Mouse (Mus musculus) spleen, postnatal 36 days (tissue): ENCODE measurements around the gene Ece2.

ENCODE experiments used
- DNase-seq, 2 experiments: peaks; one replicate each; pipeline ENCODE4 v3.0.0; 2022; ENCODE audit warnings: low spot score in 2 of 2, mixed read lengths in 1 of 2

Ece2 gene

DNA sequence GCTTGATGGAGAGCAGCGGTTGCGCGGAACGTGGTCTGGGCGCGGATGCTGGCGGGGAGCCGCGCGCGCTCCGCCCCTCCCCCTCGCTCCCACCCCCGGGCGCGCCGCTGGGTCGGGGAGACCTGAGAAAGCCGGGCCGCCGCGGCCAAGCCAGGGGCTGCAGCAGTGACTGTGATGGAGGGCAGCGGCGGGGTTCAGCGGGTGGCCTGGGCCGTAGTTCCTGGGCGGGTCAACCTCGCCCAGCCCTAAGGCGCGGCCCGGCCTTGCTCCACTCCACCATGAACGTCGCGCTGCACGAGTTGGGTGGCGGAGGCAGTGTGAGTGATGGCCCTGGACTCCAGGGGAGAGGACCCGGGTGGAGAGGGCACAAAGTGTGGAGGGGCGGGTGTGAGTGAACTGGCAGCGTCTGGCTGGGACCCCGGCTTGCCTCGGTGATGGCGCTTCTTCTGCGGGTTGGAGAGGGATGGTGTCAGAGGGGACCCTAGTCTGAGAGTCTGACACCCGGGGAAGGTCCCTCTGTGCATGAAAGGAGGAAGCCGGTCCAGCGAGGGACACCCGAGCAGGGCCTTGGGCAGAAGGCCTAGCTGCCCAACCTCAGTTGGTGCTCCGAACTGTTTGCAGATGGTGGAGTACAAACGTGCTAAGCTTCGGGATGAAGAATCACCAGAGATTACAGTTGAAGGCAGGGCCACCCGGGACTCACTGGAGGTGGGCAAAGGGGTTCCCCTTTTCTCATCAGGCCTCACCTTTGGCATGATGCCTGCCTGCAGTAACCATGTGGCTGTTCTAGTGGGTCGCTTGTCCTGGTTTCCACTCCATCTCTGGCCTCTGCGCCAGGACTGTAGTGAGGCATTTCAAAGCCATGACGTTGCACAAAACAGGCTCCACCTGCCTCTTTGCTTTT, at the start of gene Ece2:
Gene Ece2 (plus strand): TSS at position 98 of the 904 bp plus-strand sequence.
- no peak for DNase-seq

DNA sequence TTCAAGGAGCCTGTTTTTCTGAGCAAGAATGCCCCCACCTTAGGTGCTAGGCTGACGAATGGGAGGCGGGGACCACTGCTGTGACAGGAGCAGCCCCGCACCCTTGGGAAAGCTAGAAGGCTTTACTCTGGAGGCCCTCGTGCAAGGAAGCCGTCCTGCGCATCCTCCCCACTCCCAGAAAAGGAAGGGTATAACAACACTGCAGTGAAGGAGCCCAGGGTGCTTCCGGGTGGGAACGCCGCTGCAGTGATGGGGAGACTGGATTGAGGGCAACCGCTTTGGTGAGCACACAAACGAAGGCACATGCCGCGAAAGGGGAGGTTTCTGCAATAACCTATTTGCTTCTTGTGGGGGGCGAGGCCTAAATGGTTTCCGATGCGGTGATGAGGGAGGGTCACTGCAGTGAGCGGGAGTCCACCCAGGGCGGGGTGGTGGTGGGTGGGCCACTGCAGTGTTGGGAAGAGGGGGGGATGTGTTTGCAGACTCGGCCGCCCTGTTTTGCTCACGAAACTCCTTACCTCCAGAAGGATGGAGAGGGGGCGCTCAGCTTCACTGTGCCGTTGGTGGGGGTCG, 40.2 kb upstream of the Ece2 start, which contains the start of gene Vwa5b2:
Gene Vwa5b2 (plus strand): TSS at position 106 of the 573 bp plus-strand sequence.
- no peak for DNase-seq

DNA sequence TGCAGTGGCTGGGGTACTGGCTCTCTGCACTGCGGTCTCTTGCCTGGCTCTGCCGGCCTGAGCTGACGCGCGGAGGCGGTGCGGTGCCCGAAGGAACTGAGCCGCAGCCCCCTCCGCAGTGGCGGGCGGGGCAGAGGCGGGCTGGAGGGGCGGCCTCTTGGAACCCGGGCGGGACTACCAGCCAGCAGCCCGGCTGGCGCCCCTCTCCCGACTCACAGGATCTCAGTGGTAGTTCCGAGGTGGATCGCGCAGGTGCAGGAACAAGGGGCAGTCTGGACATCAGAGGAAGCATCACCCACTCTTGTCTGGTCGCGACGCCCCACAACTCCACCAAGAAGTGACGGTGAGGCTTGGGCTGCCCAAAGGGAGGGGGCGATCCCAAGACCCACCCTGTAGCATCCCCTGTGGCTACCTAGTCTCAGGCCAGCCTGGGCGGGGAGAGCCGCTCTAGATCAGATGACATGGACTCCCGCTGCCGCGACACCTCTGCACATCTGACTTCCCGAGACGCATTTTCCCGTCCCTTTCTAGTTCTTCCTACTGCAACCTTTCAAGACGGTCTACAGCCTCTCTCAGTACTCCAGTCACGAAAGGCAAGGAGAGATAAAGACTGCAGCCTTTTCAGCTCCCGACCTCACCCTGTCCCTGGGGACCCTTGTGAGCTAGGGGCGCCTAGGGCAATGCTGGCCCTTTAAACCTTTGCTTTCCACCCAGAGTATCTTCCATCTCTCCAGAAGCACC, 39.5 kb upstream of the Ece2 start:
- no peak for DNase-seq

DNA sequence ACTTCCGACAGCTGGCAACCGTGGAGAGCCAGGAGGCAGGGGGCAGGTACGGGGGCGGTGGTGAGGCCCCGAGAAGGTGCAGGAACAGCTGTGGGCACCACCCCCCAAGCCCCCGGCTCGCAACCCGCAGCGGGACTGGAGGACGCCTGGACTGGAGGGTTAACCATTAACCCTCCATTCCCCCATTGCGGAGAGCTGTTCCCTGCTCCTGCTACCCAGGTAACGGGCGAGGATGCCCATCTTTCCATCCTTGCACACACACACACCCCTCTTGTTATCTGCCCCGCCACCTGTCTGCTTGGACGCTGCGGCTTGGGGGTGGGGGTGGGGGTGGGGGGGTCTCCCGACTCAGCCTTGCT, 39.0 kb upstream of the Ece2 start:
- no peak for DNase-seq

DNA sequence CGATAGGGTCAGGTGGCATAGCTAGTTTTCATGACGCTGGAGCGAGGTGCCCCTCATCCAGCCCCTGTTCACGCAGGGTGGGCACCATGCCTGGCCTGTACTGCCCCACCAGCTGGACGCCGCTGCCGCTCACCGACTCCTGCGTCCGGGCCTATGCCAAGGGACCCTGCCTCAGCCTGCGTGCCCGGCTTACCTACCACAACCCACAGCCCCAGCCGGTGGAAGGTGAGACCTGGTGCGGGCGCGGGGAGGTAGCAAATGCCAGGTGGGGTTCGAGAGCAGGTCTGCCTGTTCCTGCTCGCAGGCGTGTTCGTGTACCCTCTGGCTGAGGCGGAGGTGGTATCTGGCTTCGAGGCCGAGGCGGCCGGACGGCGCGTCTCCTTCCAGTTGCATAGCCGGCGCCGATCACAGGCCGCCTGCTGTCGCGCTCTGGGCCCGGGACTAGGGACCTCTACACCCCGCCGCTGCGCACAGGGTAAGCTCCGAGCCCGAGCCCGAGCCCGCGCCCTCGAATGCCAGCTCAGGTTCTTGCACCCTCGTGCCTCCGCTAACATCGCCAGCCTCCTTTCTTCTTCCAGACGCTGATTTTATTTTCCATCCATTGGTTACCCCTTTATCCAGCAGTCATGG, 38.4 kb upstream of the Ece2 start:
- no peak for DNase-seq

DNA sequence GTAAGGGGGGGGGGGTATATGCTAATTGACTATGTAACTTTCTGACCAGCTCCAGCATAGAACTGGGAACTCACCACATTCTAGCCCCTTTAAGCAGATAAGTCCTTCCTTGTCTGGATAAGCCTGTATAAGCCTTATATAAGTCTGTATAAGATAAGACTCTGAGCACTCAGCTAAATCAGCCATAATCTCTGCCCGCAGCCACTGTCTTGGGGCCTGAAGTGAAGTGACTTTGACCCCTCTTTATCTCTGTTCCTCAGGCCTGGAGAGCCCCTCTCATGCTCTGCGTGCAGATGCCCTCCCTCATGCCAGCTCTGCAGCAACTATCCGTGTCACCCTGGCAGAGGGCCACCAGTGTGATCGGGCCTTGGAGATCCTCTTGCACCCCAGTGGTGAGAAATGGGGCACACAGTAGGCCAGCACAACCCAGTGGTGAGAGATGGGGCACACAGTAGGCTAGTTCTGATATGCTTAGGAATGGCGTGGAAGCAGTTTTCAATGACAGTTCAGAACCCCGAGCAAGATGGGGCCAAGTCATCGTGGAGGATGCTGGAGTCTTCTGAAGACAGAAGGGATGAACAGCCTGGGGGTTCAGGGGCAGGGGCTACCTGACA, 34.5 kb upstream of the Ece2 start:
- DNase-seq, result no peak

DNA sequence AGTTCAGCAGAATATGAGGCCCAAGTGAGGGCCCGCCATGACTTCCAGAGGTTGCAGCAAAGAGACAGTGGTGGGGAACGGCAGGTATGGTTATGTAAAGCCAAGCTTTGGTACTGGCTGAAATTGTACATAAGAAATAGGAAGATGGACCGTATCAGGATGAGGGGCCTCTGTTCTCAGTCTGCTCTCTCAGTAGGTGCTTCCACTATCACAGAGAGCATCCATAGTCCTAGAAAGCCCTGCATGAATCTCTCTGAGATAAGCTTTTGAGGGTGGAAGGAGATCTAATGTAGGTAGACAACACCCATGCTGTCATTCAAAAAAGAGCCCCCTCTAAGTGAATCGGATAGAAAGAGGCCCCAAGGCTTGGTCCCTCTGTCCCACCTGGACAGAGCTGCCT, 33.9 kb upstream of the Ece2 start:
- DNase-seq, result no peak

DNA sequence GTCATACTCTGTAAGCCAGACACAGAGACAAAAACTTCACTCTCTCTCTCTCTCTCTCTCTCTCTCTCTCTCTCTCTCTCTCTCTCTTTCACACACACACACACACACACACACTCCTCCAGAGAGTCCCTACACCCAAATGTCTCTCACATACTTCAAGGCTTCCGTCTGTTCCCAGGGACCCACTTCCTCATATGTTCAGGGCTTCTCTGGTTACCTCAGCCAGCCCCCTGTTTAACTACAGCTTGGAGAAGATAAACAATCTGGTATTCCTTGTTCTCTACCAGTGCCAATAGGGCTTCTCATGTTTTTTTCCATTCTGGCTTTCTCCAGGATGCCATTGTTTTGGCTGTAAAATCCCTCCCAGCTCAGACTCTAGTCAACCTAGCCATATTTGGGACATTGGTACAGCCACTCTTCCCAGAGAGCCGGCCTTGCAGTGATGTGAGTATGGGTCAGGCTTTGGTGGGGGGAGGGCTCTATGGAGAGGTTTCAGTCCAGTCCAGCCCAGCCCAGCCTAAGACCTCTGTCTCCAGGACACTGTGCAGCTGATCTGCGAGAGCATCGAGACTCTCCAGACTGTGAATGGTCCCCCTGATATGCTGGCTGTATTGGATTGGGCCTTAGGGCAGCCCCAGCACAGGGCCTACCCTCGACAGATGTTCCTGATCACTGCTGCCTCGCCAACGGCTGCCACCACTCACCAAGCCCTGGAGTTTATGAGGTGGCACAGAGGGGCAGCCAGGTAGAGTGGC, 32.8 kb upstream of the Ece2 start:
- no peak for DNase-seq

DNA sequence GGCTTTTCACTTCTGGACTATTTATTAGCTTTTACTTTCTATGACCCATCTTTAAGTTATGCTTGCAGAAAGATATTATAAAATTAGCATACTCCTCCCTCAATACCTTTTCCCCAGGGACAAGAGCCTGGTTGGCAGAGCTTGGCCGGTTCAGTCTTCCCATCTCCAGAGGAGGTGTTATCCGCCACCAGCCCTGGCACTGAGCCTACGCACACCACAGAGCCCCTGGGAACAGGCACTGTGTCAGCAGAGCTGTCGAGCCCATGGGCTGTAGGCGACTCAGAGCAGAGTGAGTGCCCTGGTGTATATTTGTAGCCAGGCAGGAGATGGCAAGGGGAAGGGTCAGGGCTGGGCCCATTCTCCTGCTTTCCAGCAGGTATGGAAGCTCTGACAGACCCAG, 29.1 kb upstream of the Ece2 start:
- no peak for DNase-seq

DNA sequence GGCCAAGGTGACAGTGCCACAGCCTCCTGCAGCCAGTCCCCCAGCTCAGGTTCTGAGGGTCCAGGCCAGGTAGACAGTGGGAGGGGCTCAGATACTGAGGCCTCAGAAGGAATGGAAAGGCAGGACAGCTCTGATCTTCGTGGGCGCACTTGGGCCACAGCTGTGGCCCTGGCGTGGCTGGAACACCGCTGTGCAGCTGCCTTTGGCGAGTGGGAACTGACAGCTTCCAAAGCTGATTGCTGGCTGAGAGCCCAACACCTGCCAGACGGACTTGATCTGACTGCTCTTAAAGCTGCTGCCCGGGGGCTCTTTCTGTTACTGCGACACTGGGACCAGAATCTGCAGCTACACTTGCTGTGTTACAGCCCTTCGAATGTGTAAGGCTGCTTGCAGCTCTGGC, 24.9 kb upstream of the Ece2 start:
- no peak for DNase-seq

DNA sequence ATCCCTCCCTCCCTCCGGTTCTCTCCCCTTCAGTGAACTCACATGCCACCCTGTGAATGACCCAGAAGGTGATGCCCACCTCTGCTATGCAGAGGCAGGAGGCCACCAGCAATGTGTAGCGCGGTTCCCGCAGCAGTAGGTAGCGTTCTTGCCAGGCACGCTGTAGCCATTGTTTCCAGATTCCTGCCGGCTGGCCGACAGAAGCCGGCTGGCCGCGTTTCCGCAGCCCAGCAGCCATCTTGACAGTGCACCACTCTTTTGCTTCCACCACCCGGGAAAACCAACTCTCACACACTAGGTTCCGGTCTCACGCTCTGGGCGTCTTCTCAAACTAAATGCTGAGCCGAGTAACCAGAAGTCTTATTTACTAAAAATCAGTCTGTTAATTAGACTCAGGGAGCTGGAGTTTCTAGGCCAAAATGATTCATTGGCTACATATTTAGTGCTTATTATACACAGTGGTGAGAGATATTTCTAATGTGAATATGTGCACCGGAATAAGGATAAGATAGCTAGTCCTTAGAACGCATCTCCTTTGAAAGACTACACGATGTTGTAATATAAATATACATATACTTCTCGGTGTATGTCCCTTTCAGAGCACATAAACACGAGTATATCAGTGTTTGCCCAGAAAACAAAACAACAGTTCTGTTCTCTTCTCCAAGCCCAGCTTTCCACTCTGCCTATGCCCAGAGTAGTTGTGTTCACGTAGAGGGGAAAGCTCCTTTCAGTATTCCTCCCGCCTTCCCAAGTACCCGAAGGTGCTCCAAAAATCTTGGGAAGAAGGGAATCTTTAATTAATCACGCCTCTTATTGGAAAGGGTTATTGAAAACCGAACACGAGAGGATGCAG, 18.9 kb upstream of the Ece2 start:
- DNase-seq, result peak; percentile 69 to 72

DNA sequence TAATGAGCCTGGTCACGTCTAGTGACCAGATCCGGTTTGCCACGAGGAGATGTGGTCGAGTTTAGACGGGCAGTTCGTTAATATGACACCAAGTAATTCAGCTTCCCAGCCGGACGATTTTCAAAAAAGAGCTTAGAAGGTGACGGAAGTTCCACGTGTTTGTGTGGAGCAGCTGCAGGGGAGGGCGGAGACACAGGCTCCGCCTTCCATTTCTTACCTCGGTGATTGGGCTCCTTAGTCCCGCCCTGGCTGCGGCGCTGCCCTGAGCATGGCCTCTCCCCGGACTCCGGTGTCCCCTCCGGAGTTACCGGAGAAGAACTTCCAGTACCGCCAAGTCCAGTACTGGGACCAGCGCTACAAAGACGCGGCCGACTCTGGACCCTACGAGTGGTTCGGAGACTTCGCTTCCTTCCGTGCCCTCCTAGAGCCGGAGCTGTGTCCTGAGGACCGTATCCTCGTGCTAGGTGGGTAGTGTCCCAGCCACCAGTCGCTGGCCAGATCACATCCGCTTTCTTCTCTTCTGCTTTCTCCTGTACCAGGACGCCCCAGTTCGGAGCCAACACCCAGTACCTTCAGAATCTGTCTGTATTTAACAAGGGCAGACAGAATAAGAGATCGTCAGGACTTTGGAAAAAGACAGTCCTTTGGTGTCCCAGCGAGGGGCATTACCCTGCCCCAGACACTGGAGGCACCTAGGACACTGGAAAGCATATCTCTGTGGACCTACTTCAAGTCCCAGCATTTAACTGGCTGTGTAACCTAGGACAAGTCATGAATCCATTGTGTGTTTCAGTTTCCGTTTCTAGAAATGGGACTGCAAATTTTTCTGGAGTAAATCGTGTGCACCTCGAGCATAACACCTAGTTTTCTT, 18.0 kb upstream of the Ece2 start, which contains the start of the genes Eef1akmt4, Gm49333 and Alg3:
Gene Eef1akmt4 (plus strand): TSS at position 237 of the 871 bp plus-strand sequence.
Gene Gm49333 (plus strand): TSS at position 254 of the 871 bp plus-strand sequence.
Gene Alg3 (minus strand): TSS at position 379 of the 871 bp plus-strand sequence.
- peak; percentile 87 for DNase-seq

DNA sequence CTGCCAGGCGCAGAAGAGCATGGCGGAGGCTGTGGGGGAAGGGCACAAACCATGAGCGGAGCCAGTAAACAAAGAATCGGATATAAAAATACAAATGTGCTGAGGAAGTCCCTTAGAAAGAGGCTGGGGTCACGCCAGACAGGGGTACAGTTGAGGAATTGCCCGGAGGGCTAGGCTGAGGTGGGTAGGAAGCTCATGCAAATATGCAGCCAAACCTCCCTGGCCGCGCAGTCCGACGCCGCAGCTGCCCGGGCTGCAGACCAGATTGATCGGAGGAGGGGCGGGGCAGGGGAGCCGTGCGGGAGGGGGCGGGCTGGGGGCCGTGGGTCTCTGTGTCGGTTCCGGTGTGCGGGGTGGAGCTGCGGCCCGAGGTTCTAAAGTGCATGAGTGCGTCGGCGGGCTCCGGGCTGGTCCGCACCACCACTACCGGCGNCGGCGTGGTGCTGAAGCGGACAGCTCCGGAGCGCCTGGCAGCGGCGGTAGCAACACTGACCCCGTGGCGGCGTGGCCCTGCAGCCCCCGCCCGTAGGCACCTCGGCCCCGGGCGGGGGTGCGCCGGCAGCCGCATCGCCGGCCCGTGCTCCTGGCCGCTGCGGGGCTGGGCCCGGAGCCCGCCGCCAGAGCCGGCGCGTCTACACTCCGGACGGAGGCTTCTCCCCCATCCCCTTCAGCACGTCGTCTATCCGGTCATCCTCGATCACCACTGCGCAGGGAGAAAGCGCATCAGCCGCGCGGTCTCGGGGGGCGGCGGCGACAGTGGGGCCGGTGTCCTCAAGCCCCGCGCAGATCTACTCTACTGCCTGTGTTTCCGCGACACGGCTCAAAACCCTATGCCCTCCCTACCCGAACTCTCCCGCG, 9.9 kb upstream of the Ece2 start:
- DNase-seq, result no peak

DNA sequence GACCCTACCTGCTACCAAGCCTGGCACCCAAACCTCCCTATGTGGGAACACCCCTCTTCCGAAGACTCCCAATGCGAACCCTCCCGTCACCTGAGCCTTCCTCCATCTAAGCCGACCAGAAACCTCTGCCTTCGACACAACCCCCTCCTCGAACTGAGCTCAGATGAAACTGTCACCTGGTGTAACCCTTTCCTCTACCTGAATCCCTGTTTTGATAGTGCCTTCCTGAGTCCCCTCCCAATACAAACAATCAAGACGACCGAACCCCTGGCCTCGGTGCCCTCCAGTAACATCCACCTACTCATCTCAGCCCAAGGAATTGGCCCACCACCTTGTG, 9.3 kb upstream of the Ece2 start:
- DNase-seq, result no peak

DNA sequence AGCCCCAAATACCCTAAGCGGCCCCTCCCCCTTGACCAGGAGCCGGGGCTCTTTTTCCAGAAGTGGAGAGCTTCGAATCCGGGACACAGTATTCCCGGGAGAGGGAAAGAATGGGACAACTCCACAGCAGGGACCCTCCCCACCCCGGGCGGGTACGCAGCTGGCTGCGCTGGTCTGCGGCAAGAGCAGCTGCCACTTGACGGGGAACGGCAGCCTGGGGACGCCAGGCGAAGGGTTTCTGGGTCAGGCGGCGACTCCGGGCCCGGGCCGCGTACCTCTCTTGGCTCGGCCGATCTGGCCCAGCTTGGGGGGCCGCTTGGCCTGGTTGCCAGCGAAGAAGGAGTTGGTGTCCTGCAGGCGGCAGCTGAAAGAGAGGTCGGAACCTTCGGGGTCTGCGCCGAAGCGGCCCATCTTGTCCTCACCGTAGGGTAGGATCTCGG, 8.9 kb upstream of the Ece2 start:
- no peak for DNase-seq

DNA sequence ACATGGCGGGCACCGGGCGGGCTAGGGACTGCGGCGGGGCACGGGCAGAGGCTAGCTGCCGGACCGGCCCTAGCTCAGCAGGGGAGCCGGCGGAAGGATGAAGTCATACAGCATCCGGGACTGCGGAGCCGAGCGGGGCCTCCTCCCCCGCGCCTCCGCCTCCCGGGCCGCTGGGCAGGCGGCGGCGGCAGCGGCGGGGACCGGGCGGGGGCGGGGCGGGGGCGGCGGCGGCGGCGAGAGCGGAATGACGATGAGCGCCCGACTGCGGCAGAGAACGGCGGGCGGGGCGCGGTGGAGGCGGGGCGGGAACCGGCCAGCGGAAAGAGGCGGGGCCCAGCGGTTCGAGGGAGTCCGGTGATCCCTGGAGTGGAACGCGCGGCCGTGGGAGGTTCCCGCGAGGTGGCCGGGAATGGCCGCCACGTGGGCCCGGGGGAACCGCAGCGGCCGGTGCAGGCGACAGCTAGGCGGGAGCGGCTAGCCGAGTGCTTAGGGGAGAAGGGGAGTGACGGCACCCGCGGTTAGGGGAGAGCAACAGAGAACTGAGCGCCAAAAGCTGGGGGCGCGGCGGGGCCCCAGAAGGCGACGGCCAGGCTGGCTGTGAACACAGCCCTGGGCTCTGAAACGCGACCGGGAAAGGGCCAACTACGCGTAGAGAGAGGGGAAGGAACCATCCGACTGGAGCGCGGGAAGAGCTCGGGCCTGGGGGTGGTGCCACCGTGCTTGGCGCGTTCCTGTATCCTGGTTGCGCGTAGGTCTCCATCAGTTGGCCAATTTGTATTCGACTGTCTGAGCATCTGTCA, 8.2 kb upstream of the Ece2 start, which contains the start of gene Camk2n2:
Gene Camk2n2 (minus strand): TSS at position 97 of the 800 bp plus-strand sequence.
- DNase-seq, result peak; percentile 47 to 54
